Mouse (Mus musculus): ENCODE data around the gene Mfap2.

Mfap2 gene

DNA sequence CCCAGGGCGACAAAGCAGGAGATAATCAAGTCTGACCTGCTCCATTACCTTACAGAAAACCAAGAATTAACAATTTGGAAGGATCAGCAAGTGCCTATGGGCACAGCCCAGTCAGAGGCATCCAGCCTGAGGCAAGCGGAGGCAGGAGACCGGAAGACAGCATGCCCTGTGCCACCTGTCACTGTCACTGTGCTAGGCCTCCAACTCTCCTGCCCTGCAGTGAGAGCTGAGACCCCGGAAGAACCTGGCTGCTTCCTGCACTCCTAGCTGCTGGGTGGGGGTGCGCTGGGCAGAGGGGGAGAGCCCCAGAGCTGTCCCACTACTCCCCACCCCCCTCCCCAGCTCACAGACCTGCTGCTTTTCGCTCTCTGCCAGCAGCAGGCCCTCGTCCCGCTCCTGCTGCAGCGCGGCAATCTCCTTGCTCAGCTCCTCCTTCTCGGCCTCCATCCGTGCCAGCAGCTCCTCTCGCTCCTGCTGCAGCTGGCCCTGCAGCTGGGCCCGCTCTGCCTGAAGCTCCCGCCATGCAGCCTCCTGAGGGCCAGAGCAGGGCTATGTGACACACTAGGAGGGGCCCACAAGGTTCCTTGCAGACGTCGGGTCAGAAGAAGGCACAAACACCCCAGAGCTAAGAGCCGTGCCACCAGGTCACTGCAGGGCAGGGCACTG lies 20.5 kb downstream of the Mfap2 start:
- no peak for DNase-seq (ENCODE audit: low spot score)

DNA sequence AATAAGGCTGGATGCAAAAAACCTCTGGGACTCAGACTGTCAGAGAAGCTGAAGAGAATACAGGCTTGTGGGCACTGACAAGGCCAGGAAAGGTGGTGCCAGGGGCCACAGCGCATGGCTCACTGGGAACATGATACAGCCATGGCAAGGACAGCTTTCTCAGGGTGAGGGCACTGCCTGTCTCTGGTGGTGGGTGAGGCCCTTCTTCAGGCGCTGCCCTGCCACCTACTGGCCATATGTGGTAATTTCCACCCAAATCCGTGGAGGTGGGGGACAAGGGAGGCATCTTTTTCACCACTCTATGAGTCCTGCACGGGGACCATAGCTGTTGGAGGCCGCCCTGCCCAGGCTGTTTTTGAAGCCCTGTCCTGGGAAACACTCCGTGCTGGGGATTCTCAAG lies 21.5 kb downstream of the Mfap2 start:
- DNase-seq (ENCODE audit: low spot score), result peak; percentile 73

DNA sequence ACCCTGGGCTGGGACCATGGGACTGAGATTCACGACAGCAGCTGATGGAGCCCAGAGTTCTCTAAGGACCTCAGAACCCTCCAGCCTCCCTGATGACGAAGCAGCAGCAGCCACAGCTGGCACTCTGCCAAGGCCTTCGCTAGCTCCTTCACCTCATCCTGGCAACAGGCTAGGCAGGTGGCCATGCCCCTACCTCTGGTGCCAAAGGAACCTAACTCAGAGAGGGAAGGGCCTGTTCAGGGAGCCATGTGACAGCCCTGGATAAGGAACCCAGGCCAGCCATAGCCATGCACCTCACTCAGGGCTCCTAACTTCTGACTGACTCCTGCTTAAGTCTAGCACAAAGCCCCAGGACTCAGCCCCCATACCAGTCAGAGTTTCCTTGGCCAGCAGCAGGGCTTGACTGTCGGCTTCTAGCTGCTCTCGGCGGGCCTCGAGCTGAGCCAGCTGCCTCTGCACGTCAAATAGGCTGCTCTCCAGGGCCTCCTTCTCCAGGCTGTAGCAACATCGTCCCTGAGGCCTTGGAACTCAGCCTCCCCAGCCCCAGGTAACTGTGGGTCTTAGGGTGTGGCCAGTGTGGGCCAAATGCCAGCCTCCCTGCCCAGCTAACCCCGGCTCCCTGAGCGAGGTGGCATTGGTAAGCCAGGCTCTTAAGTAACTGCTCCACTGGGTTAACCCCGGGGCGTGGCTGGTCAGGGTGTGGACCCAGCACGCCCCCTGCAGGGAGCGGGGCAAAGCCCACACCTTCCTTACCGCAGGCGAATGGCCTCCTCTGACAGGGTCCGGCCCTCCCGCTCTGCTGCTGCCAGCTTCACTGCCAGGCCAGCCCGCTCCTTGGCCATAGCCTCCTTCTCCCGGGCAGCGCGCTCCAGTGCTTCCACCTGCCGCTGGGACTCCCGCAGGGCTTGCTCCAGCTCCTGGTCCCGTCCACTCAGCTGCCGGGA lies 23.7 kb downstream of the Mfap2 start:
- DNase-seq (ENCODE audit: low spot score), result no peak

DNA sequence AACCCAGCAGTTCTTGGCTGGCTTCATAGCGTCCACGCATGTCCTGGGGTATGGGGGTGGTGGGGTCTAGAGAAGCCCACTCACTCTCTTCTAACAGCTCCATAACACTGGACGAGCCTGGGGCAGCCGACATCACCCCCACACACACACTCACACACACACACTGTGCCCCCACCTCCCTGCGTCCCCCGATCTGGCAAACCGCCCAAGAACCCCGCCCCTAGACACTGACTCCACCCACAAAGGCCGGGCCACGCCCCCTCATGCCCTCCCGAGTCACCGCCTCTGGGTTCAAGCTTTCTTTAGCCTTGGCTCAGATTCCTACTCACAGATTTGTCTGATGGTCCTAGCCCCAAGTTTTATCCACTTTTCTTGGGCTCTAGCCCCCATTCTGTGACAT lies 30.9 kb downstream of the Mfap2 start:
- no peak for DNase-seq (ENCODE audit: low spot score)

DNA sequence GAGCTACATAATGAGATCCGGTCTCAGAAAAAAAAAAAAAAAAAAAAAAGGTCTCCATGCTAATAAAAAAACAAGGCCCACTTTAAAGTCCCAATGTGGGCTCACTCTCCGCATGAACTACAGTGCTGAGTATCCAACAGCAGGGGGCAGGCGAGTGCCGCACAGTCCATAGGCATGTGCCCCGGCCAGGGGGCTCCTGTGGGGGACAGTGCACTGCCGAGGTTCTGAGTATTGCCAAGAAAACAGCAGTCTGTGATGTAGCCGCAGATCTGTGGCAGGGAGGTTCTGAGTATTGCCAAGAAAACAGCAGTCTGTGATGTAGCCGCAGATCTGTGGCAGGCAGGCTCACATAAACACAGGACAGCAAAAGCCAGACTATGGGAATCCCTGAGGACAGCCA lies 34.6 kb downstream of the Mfap2 start:
- DNase-seq (ENCODE audit: low spot score), result peak; percentile 26

DNA sequence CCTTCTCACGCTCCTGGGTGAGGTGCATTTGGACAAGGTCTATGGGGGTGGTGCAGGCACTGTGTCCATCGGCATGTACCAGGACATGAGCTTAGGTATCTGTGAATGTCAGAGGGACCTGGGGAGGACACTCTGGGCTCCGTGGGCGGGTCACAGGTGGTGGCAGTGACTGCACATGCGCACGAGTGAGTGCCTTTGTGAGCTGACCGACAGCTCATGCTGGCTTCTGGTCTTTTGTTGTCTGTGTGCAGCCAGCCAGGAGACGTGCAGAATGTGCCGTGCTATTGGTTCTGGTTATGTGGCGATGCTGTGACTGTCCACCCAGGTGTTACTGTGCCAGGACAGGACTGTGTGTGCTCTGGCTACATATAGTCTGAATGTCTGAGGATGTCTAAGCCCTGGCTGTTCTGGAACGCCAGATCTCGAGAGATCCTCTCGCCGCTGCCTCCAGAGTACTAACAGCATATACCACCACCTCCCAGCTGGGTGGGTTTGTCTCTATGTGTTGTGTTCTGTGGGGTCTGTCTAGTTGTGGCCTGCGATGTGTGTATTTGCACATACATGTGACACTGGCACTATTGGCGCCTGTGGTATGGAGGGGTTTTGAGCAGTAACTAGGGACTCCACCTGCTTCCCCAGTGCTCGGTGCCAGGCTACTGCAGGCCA lies 38.7 kb downstream of the Mfap2 start:
- no peak for DNase-seq (ENCODE audit: low spot score)

DNA sequence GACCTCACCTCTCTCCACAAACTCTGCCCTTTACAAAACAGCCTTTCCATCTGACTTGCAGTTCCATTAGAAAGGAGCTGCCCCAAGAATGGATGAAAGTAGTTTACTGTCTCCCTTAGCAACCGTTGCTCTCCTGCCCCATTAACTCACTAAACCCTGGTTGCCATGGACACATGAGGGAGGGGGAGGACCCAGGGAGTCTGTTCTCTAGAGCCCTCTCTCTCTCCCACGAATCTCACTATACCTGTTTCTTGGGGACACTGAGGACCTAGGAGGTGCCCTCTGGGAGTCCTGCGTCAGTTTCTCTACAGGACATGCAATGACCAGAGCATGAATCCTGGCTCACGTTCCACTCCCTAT lies 39.2 kb downstream of the Mfap2 start:
- no peak for DNase-seq (ENCODE audit: low spot score)

DNA sequence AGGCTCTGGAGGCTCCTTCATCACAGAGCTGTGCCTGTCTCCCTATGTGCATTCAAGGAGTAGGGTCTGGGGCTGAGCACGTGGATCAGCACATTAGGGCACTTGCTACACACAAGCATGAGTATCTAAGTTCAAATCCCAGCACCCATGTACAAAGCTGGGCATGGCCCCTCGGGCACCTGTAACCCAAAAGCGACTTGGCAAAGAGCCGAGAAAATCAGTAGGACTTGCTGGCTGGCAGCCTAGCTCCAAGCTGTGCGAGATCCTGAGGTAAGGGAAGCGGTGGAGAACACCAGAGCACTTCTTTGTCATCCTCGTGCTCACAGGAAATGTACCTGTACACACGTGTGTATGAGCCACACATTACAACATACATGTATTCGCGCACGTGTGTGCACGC lies 42.2 kb downstream of the Mfap2 start:
- no peak for DNase-seq (ENCODE audit: low spot score)

DNA sequence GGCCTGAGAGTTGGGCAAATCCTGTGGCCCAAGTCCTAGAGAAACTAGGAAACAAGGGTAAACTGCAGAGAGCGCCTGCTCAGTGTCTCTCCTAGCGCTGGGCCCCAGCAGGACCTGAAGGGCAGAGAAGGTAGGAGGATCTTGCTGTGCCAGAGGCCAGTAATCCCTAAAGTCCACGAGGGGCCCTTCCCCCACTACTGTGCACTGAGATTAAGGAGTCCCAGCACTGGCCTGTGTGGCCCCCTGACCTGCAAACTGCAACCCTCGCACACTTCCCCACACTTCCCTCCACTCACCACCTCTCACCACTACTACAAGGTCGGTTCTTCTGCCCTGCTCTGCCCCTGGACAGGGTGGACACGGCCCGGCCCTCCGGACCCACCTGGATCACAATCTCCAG lies 42.9 kb downstream of the Mfap2 start:
- DNase-seq (ENCODE audit: low spot score), result no peak

DNA sequence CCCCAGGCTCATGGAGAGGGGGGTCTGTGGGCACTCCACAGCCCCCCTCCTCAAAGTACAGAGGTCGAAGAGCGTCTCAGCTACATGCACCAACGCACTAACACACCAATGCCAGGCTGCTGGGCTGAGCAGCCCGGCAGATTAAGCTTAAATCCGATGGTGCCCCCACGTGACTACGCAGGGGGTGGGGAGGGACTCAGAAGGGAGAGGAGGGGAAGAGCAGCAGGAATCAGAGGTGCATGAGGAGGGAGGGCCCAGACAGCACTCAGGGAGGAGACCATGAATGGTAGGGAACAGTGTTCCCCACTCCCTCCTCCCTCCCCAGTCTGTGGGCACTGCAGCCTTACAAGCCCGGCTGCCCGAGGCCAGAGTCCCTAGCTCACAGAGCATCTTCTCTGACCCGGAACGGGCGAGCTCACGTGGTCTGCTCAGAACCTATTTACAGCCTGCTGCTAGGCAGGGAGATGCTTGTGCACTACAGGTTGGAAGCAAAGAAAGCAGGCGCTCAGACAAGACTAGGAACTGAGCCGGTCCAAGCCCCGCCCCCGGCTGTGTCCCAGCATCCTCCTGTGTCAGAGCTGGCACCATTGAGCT lies 43.4 kb downstream of the Mfap2 start:
- DNase-seq (ENCODE audit: low spot score), result no peak

DNA sequence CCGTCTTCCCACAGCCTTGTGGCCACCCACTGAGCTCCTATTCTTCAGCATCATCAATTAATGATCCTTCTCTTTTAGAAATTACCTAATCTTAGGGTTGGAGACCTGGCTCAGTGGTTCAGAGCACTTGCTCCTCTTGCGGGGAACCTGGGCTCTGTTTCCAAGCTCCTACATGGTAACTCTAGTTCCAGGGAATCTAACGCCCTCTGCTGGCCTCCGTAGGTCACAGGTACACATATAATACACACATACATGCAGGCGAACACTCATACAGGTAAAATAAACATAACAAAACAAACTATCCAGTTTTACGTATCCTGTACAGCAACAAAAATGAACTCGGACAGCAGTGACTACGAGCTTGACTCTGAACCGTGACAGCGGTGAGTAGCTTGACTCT lies 46.8 kb downstream of the Mfap2 start:
- DNase-seq (ENCODE audit: low spot score), result no peak

DNA sequence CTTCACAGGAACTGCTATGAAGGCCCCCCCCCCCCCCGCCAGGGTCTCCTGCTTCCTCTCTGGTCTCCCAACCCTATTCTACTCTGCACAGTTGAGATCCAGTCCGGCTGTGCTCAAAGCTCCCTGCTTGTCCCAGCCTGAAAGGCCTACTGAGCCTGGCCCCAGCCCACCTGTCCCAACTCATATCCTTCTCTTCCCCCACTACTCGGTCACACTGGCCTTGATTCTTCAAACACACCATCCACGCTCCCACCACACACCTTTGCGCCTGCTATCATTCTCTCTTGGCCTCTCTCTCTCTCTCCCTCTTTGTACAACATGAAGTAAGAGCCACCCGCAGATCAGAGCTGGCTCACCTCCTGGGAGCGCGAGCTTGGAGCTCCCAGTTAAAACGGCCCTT lies 48.6 kb downstream of the Mfap2 start:
- DNase-seq (ENCODE audit: low spot score), result no peak

DNA sequence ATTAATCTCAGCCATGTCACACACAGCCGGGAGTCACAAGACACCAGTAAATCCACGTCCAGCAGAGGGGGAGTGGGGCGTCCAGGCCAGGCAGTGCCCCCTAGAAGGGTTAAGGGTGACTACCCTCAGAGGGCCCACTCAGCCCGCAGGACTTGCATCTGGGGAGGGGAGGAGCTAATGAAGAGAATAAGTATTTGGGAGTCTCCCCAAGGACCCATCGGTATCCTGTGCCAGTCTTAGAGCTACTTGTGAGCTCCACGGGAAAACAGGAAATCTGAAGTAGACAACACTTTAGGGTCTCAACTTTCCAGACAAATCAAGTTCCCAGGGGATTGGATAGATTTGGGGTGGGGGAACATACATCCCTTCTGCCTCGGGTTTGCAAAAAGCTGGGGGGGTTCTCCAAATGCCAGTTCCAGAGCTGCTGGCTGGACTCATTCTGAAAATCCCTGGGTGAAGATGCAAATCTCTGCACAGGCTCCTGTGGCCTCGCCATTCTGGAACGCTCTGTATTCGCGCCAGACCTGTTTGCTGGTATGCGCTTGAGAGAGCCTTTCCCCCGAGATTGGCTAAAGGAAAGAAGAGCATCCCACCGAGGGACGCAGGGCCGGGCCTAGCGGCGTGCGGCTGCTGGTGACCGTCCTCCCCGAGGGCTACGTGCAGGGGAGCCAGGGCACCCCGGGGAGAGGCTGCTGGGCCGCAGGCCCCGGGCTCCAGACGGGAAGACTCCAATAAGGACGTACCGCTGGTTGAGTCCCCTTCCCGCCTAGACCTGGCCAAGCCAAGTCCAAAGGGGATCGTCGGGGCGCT lies 49.6 kb downstream of the Mfap2 start:
- DNase-seq (ENCODE audit: low spot score), result no peak

DNA sequence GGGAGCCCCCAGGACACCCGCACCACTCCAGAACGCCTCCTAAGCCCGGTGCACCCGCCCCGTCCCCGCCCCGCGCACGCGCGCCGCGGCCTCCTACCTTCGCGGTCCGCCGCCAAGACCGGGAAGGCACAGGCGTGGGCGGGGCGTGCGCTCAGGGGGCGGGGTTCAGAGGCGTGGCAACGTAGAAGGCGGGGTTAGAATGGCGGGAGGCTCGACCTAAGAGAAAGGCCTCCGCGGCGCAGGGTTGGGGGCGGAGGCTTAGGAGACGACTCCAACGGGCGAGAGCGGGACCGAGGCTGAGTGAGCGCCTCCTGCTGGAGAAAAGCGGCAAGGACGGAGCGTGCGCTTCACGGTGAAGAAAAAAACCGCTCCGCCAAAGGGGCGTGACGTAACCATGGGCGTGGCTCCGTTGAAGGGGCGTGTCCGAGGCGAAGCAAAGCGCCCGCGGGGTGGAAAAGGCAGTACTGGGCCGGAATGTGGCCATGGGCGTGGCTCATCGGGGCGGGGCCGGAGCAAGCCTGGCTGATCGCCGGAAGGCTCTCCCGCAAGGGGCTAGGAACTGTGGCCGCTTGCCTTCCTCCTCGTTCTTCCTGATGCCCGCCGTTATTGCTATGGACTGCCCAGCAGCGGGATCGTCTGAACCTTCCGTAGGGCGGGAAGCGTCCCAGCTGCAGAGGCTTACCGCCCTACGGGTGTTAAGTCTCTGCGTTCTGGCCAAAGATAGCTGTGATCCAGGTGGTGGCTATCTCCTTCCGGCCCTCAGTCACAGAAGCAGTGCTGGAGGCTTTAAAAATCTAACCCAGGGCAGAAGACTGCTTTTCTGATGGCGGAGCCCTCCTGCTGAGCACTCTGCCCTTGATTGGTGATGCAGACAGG lies 50.4 kb downstream of the Mfap2 start, which contains the start of gene Crocc:
Gene Crocc (minus strand): TSS at position 125 of the 876 bp plus-strand sequence.
- DNase-seq (ENCODE audit: low spot score), result peak; percentile 97

DNA sequence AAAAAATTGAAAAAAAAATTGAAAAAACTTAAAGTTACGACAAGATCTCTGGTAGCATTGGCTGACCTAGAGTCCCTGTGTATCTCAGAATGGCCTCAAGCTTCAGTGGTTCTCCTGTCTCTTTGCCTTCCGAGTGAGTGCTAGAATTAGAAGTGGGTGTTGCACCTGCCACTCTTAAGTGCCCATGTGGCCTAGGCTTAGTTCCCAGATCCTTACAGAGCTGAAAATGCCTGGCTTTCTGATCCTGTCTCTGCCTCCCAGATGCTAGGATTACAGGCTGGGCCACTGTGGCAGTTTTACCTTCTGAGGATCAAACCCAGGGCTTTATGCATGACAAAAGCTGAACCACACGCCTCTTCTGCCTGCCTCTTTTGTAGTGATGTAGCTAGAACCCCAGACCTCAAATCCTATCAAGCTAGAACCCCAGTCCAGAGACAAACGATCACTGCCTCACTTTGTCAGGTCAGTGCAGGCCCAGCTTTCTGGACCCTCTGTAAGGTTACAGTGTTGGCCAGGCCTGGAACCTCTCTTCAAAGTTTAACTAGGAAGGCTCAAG lies 54.0 kb downstream of the Mfap2 start:
- DNase-seq (ENCODE audit: low spot score), result no peak

DNA sequence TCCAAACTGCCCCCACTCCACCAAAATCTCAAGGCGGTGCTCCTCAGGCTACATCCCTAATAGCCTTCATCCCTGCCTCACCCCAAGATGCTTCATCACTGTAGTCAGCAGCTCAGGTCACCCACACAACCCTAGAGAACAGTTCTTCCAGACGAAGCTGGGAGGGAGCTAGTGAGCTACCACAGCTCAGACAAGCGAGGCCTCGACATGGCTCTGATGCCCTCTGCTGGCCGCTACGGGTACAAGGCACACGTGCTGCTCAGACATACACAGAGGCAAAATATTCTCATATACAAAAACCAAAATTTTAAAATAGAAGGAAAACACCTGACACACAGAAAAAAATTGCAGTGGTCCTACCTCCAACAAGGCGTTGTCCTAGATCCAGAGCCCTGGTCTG lies 54.9 kb downstream of the Mfap2 start:
- peak; percentile 87 for DNase-seq (ENCODE audit: low spot score)

Measured in adipocyte (in vitro differentiated cells).